Comparison of ENCODE assay signal across 9 mouse cellular contexts in genomic region chrX:52971211-52972006, GRCm38 (mm10). TPM values are rescaled to one million over a fixed set of nuclear protein-coding genes. Genes with fewer than 3 reads are reported as not detected.
DNase-seq lines count a peak whose midpoint lies in the region; ATAC-seq and TF ChIP-seq lines count a peak whose summit lies in the region.
"Had no signal": no experiment of that assay in that cellular context is flagged by ENCODE, and none has a peak within 500 bp of the region (broad histone marks: within the 10 kb centered on the region; RNA-seq: fewer than 3 reads in every experiment).

No protein-coding gene starts in this region.

- H3K4me2 ChIP-seq in heart, postnatal 0 days (ENCODE audit: low read depth, low read length): no peak overlapping the region
- H3K4me2 ChIP-seq in midbrain, postnatal 0 days (ENCODE audit: low read depth, low read length, poor library complexity, severe bottlenecking): no peak overlapping the region
- H3K4me2 ChIP-seq: neural tube, embryonic 13.5 days had no signal

- 0 out of 2 replicates have a peak, but pooled peaks have one; percentile 20 for TF ChIP-seq EP300 in heart, postnatal 0 days (IDR thresholded peaks at IDR 0.05; ENCODE audit: low read depth)

- DNase-seq in 416B (ENCODE audit: low read depth): peak; percentile 84
- peak; percentile 13 for DNase-seq in adrenal gland, postnatal 25 days
- DNase-seq in heart, postnatal 0 days (ENCODE audit: low spot score): peak; percentile 83
- DNase-seq in lung, postnatal 4 days: peak; percentile 48 to 59
- no peak for DNase-seq in midbrain, postnatal 0 days (ENCODE audit: low spot score)
- no peak for DNase-seq in right cerebral cortex, postnatal 14 days
- DNase-seq in frontal cortex, postnatal 36 days (ENCODE audit: low spot score in 2 of 2): no peak
- no peak for DNase-seq in thymus, adult 18-20 months

- peaks cover 4% of the 10 kb centered on the region; the same call in 1 of the 2 replicates for H3K4me1 ChIP-seq in heart, postnatal 0 days (ENCODE audit: control insufficient read depth, insufficient read depth)
- no peaks in the 10 kb centered on the region for H3K4me1 ChIP-seq in midbrain, postnatal 0 days (ENCODE audit: insufficient read depth, low read length)
- H3K4me1 ChIP-seq: neural tube, embryonic 13.5 days had no signal

- 27% methylated on average over 3 of the region's 3 CpGs for WGBS in heart, postnatal 0 days
- 60% methylated on average over 3 of the region's 3 CpGs for WGBS in midbrain, postnatal 0 days

- ATAC-seq in heart, postnatal 0 days (ENCODE audit: insufficient read depth, low read depth): peak; percentile 93
- no peak for ATAC-seq in midbrain, postnatal 0 days (ENCODE audit: low FRiP score)

- no peak overlapping the region for H3K9ac ChIP-seq in heart, postnatal 0 days (replicated peaks; ENCODE audit: low read depth, low read length)
- no peak overlapping the region for H3K9ac ChIP-seq in midbrain, postnatal 0 days (replicated peaks; ENCODE audit: low read length, poor library complexity, severe bottlenecking)
- H3K9ac ChIP-seq: neural tube, embryonic 13.5 days had no signal

- H3K4me3 ChIP-seq in heart, postnatal 0 days (ENCODE audit: low read depth, low read length): no peak overlapping the region
- H3K4me3 ChIP-seq in midbrain, postnatal 0 days (ENCODE audit: low read depth, low read length): no peak overlapping the region
- H3K4me3 ChIP-seq: neural tube, embryonic 13.5 days had no signal

- peak overlapping the region; percentile 76 for H3K27ac ChIP-seq in heart, postnatal 0 days (ENCODE audit: low read depth)
- H3K27ac ChIP-seq in midbrain, postnatal 0 days (ENCODE audit: low read depth, low read length): no peak overlapping the region
- H3K27ac ChIP-seq: neural tube, embryonic 13.5 days had no signal

- H3K36me3 ChIP-seq in heart, postnatal 0 days (replicated peaks; ENCODE audit: control insufficient read depth, insufficient read depth, low read length): no peaks in the 10 kb centered on the region
- no peaks in the 10 kb centered on the region for H3K36me3 ChIP-seq in midbrain, postnatal 0 days (ENCODE audit: insufficient read depth, low read length)
- H3K36me3 ChIP-seq: neural tube, embryonic 13.5 days had no signal

- TF ChIP-seq CTCF in heart, postnatal 0 days (IDR thresholded peaks at IDR 0.05; ENCODE audit: low read depth): 0 out of 2 replicates have a peak, but pooled peaks have one; percentile 0
- no peak for TF ChIP-seq CTCF in midbrain, postnatal 0 days (IDR thresholded peaks at IDR 0.05)

- no peaks in the 10 kb centered on the region for H3K27me3 ChIP-seq in heart, postnatal 0 days (ENCODE audit: control insufficient read depth, insufficient read depth, low read length)
- H3K27me3 ChIP-seq in midbrain, postnatal 0 days (ENCODE audit: insufficient read depth, low read length): no peaks in the 10 kb centered on the region
- H3K27me3 ChIP-seq: neural tube, embryonic 13.5 days had no signal

- H3K9me3 ChIP-seq in heart, postnatal 0 days (replicated peaks; ENCODE audit: control insufficient read depth, low read length): no peaks in the 10 kb centered on the region
- no peaks in the 10 kb centered on the region for H3K9me3 ChIP-seq in midbrain, postnatal 0 days (ENCODE audit: low read length)
- H3K9me3 ChIP-seq: neural tube, embryonic 13.5 days had no signal

RNA-seq across cellular contexts. Expression of gene Hprt, which starts 16.5 kb away (rescaled TPM):
- 87.6 and 92.7 TPM in 2 replicates for total RNA-seq in adrenal gland, postnatal 25 days (2021)
- total RNA-seq in heart, postnatal 0 days (2014; rRNA removed; ENCODE audit: low replicate concordance): 69.0 and 93.5 TPM in 2 replicates
- 209 and 218 TPM in 2 replicates for polyA plus RNA-seq in heart, postnatal 0 days (2015; fragmentation: Nextera tagmentation; extraction: Ambion mirVana)
- 46.5 and 66.8 TPM in 2 replicates for total RNA-seq in midbrain, postnatal 0 days (2014; rRNA removed)
- 179 and 183 TPM in 2 replicates for polyA plus RNA-seq in midbrain, postnatal 0 days (2015; fragmentation: Nextera tagmentation; extraction: Ambion mirVana)

RNA-seq across cellular contexts. Expression of gene Phf6, which starts 59.3 kb away (rescaled TPM):
- total RNA-seq in adrenal gland, postnatal 25 days (2021): 15.7 and 18.7 TPM in 2 replicates
- total RNA-seq in heart, postnatal 0 days (2014; rRNA removed; ENCODE audit: low replicate concordance): 2.1 and 4.5 TPM in 2 replicates
- 5.9 and 6.2 TPM in 2 replicates for polyA plus RNA-seq in heart, postnatal 0 days (2015; fragmentation: Nextera tagmentation; extraction: Ambion mirVana)
- 44.9 and 45.3 TPM in 2 replicates for total RNA-seq in midbrain, postnatal 0 days (2014; rRNA removed)
- 37.1 and 40.6 TPM in 2 replicates for polyA plus RNA-seq in midbrain, postnatal 0 days (2015; fragmentation: Nextera tagmentation; extraction: Ambion mirVana)

Comparison
In these comparisons a context has a peak if more than half of its experiments do, and no peak if none do; other contexts are left out.
1. DNase-seq: peak in 416B (single experiment), adrenal gland, postnatal 25 days (single experiment), heart, postnatal 0 days (single experiment) and lung, postnatal 4 days (2 of 2); none in midbrain, postnatal 0 days (single experiment), right cerebral cortex, postnatal 14 days (single experiment), frontal cortex, postnatal 36 days (0 of 2) and thymus, adult 18-20 months (0 of 2).